Mouse (Mus musculus) urinary bladder, postnatal 25 days (tissue): ENCODE results near the gene Lipf.

ENCODE experiments used
- DNase-seq: peaks from one replicate; pipeline ENCODE4 v3.0.0; 2022; ENCODE audit warnings: low spot score

The Lipf gene

GRCm38 (mm10) chr19:33960887-33961286 lies at the start of gene Lipf:
Gene Lipf, plus strand, starts transcription at chr19:33961187.
- no peak for DNase-seq

DNA sequence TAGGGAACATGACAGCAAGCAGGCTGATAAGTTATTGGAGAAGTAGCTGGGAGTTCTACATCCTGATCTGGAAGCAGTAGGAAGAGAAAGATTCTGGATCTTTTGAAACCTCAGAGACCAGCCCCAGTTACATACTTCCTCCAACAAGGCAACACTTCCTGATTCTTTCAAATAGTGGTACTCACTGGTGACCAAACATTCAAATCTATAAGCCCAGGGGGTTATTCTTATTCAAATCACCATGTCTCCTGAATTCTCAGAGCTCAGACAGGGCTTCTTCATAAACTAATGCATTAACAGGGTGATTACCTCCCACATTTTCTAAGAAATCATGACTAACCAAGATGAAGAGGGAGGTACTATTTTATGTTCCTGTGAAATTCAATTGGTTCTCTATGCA lies 36.9 kb upstream of the Lipf start:
- no peak for DNase-seq

DNA sequence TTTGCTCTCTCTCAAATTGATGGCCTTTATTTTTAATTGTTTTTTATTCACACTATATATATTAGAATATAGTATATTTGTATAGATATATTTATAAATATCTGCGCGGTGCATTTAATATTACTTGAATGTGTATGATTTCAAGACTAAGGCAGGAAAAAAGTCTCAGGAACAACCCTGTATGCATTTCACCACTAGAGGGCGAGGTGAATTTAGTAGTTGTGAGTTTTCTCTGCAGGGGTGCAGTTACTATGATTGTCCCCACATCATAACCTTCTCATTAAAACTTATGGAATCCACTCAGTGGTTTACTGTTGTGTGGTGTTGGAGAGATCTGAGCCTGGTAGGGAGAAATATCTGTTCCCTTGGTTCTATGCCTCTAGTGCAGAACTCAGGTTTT lies 18.0 kb downstream of the Lipf start:
- DNase-seq = no peak

DNA sequence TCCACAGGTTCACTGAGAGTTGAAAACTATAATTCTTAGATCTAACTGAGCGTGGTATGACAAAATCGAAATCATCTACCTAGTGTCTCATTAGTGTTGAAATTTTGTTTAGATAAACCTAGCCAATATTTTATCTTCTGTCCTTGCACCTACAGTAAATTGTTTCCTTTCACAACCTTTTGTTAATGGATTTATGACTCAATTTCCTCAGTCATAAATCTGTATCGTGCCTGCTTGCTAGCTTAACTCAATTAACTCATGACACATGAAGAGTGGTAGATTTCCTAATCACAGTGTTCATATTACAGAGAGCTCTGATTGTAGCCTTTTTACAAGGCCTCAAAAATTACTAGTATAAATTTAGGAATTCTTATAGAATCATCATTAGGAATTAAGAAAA lies 22.1 kb downstream of the Lipf start:
- no peak for DNase-seq

DNA sequence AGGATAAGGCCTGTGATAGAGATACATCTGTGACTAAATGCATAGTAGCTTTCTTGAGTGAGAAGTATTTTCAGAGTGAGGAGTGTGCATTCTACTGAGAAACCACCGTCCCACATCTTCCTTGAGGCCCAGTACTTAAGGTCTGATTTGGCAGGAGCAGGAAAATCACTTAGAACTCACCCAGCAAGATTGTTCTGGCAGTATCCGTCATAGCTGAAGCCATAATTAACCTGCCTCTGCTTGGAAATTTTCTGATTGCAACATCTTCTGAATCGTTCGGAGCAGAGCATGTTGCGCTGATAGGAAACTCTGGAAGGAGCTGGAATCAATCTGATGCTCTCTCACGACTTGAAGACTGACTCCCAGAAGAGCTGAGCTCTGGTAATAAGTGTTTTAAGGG lies 47.0 kb downstream of the Lipf start, which contains the start of gene Lipk:
Lipk (plus strand) TSS at position 289 of the 400 bp plus-strand sequence.
- no peak for DNase-seq

GRCm38 (mm10) chr19:34021440-34022172 lies 60.6 kb downstream of the Lipf start:
- no peak for DNase-seq

DNA sequence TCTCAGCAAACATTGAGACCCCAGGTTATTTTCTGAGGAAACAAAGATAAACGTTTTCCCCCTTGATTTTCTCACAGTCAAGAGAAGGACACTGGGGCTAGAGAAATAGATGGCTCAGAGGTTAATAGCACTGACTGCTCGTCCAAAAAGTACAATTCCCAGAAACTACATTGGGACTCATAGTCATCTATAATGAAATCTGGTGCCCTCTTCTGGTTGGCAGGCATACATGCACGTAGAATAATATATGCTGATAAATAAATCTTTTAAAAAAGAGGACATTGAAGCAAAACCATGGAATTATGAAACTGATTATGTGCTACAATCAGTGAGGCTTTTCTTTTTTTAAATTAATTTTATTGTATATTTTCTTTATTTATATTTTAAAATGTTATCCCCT lies 61.8 kb downstream of the Lipf start:
- DNase-seq = no peak
